Mouse (Mus musculus): ENCODE results near the gene D16Ertd472e. TPM values are rescaled to one million over a fixed set of nuclear protein-coding genes. Genes with fewer than 3 reads are reported as not detected.

D16Ertd472e gene
- total RNA-seq, 2 experiments from 2014 or later: 2.5 to 3.2 TPM

DNA sequence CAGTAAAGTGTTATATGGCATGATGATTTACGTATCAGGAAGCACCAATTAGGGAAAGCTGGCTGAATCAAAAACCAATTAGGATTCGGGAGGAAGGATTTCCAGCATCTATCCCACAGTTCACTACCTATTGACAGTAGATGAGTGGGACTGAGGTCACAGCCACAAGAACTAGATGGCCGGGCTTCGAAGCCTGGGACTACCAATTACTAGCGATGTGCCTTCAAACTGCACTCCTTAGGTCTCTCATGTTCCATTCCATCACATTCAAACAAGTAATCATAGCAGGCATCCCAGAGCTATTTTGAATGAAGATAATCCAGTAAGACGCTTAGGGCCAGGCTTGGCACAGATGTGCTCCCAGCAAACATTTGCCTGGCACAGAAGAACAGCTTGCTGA, 2.3 kb downstream of the D16Ertd472e start:
- intact Hi-C loops (cut with DNase I): no loop called here
- no peak for DNase-seq

GRCm38 (mm10) chr16:78573016-78573415, 3.5 kb downstream of the D16Ertd472e start:
- intact Hi-C loops (cut with DNase I): no loop called here
- DNase-seq: no peak

- intact Hi-C loops (cut with DNase I): no loop called here
Observed at GRCm38 (mm10) chr16:78564110-78564821, 12.2 kb downstream of the D16Ertd472e start.

DNA sequence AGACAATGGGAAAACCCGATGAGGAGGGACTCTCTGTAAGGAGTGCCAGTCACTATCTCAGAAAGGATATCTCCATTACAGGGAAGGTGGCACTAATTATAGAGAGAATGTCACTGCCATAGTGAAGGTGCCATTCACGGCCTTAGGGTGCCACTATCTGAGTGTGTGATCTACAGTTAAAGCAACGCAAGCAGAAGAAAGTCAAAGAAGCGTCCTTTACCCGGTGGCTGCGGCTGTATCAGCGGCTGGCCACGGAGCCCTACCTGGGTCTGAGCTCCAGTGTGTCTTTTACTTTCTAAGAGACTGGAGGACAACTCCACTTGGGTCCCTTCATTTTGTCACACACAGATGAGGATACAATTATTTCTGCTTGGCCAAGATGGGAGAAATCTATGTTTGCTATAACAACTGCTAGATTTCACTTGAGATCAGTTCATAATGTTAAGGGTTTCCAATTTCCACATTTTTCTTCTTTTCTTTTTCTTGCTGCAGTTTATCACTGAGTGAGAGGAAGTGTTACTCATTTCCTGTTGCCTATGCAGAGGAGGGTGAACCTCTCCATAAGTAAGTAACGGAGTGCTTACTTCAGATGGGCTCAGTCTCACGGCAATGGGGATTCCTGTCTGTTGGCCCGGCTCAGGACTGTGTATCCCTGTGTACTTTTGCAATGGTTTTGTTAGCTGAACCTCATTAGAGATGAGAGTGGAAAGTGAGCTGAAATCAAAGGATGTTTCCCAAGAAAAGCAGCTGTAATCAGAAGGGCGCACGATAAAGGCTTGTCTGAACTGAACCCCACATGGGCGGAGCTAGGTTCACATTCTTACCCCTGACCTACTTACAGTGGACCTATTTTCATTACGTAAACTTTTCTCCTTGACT, 13.2 kb downstream of the D16Ertd472e start:
- DNase-seq: no peak
- intact Hi-C loops (cut with DNase I): no loop called here

More at GRCm38 (mm10) chr16:78564110-78564821, 12.2 kb downstream of the D16Ertd472e start:
- no peak for DNase-seq

- no peak for DNase-seq
- intact Hi-C loops (cut with DNase I): no loop called here
Observed at GRCm38 (mm10) chr16:78560627-78561026, 15.9 kb downstream of the D16Ertd472e start.

DNA sequence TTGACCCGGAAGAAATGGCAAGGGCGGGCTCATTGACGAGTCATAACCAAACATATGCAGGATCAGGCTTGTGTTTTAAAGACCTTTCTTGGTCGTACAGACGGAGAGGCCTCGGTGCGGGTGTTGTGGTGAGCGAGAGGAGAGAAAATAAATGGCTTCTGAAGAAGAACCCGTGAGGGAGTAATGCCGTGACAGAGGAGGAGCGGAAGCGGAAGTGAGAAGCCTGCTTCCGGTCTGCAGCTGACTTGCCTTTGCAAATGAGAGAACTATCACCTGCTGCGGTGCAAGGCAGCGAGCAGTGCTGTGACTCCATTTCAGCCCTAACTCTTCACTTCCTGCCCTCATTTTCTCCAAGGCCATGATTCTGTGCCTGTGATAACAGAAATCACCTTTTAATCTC, 16.4 kb downstream of the D16Ertd472e start:
- DNase-seq: no peak
- intact Hi-C loops (cut with DNase I): no loop called here

DNA sequence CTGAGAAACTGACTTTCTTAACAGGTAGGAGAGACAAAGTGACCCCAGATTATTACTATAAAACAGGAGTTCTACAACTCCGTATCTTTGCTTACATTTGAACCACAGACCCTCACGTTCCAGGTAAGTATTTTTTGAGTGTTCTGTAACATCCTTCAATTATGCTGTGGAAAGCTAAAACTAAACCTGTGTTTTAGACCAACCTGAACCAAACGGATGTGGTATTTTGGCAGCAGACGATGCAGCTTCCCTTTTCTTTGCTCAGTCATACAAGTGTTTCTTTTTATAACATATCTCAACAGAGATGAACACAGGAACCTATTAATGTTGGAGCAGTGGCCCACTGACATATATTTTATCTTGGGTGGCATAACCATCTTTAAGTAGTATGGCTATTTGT, 18.9 kb downstream of the D16Ertd472e start:
- intact Hi-C loops (cut with DNase I): no loop called here
- no peak for DNase-seq

DNA sequence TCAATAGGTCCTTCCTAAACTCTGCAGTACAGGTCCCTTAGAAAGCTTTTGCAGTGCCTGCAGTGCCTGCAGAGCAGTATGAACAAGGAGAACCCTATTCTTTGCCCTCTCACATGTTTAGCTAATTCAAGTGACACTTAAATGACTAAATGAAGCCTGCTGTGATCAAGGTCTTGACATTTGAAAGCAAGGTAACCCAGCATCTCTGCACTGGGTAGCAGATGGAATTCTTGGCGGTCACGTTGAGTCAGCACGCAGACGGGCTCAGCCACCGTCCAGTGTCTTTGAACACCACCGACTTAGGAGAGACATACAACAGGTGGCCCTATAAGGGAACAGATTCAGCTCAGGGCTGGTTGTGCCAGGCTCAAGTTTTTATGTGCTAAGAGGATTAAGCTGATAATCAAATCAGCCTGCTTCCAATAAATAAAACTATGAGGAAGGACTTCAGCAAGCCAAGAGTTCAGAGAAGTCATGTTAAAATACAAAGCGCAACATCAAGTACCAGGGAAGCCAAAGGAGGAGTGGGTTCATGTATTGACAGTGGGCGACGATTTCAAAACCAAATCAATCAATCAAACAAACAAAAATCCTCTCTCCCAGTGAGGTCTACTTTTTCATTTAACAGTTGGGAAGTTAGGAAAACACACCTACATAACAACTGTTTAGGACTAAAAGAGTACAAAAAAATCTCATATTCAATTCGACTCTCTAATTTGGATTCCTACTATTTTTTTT, 21.4 kb downstream of the D16Ertd472e start:
- intact Hi-C loops (cut with DNase I): no loop called here
- no peak for DNase-seq

DNA sequence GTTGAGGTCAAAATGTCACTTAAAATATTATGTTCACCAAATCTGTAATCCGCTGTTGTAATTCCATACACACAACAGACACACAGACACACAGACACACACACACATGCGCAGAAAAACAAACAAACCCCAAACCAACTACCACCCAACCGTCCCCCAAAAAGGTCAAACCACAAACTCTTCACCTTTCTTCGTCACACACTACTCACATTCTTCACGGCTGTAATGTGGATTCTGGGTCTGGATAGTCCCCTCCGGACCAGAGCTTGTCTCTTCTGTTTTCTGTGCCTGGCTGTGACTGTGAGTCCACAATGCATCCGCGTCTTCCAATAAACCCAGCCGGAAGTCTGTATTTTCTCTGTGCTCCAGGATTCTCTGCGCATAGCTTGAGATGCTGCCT, 29.1 kb downstream of the D16Ertd472e start:
- intact Hi-C loops (cut with DNase I): no loop called here
- no peak for DNase-seq

- intact Hi-C loops (cut with DNase I): no loop called here
- DNase-seq: no peak
Observed at GRCm38 (mm10) chr16:78546529-78546928, 30.0 kb downstream of the D16Ertd472e start.

GRCm38 (mm10) chr16:78540376-78541246, 35.9 kb downstream of the D16Ertd472e start:
- intact Hi-C loops (cut with DNase I): no loop called here
- DNase-seq: no peak

GRCm38 (mm10) chr16:78537798-78538422, 38.6 kb downstream of the D16Ertd472e start:
- intact Hi-C loops (cut with DNase I): no loop called here

DNA sequence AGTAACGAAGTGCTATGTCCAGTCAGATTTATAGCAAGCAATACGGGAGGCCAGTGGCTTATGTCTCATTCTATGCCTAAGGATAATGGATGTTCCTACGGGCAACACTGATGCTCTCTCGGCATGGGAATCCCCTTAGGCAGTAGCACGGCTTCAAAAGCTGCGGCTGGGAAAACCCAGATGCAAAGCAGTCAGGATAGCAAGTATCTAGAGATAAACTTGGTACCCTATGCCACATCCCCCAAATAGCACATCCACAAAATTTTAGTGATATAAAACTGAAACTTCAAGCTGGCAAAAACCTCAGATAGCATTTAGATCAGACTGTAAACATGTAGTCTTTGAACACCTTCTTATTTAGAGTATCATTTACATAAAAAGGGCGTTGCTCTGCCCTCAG, 39.2 kb downstream of the D16Ertd472e start:
- intact Hi-C loops (cut with DNase I): no loop called here
- no peak for DNase-seq

More at GRCm38 (mm10) chr16:78537798-78538422, 38.6 kb downstream of the D16Ertd472e start:
- DNase-seq: no peak

DNA sequence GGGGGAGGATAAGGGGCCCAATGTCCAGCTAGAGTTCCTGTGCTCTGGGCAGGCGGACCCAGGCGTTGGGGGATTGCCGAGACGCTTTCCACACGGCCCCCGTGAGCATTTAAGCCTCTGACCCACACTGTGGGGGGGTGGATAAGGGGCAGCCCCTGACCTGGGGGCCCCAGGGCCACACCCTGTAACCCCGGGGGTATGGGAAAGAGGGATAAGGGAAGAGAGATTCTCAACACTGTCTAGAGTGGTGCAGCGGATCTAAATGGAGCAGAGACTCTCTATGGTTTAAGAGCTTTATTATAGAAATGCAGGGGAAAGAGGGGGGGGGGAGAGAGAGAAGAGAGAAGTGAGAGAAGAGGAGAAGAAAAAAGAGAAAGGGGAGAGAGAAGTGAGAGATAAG, 42.0 kb downstream of the D16Ertd472e start:
- intact Hi-C loops (cut with DNase I): no loop called here
- DNase-seq: no peak

DNA sequence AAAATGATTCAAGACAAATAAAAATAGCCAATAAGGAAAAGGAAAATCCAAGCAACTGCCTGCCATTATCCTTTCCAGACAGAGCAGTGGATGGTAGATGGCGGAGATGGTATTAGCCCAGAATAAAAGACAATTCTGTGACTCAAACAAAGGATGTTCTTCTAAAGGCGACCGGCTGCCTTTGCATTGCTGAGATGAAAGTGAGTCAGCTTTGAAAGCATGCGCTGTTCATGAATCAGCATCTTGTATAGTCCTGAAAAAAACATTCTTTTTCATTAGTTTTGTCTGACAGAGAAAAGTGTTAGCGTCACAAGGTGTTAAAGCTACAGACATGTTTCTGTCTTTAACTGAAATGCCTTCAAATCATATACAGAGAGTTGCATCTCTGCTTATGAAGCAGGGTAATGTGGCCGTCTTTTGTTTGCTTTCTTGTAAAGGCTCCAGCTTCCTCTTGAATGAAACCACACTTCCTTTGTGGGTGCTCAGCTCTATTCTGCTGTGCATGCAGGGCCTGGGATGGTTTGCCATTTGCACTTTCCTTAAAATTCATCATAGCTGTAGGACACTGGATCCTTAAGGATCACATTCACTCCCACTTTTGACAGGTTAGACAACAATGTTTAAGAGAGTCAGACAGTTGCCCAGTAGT, 44.4 kb downstream of the D16Ertd472e start:
- DNase-seq: no peak

DNA sequence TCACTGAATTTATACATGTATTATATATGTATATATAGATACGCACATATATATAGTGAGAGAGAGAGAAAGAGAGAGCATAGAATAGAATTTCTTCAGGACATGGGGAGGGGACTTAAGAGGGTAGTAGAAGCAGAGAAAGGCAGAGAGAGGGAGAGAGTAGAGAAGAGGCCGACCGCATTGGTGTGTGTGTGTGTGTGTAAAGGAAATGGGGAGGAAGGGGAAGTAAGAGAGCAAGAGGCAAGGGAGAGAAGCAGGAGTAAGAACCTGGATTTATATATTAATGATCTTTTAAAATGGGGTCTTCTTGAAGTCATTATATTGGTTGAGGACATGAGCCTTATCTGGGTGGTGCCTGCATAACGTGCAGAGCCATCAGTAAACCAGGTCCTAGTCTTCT, 53.5 kb downstream of the D16Ertd472e start:
- intact Hi-C loops (cut with DNase I): no loop called here
- no peak for DNase-seq

More for the DNA sequence above, 44.4 kb downstream of the D16Ertd472e start:
- intact Hi-C loops (cut with DNase I): no loop called here

GRCm38 (mm10) chr16:78518697-78519096, 57.8 kb downstream of the D16Ertd472e start:
- no peak for DNase-seq
- intact Hi-C loops (cut with DNase I): no loop called here

- intact Hi-C loops (cut with DNase I): no loop called here
- DNase-seq: no peak
Observed at GRCm38 (mm10) chr16:78517171-78517570, 59.3 kb downstream of the D16Ertd472e start.

DNA sequence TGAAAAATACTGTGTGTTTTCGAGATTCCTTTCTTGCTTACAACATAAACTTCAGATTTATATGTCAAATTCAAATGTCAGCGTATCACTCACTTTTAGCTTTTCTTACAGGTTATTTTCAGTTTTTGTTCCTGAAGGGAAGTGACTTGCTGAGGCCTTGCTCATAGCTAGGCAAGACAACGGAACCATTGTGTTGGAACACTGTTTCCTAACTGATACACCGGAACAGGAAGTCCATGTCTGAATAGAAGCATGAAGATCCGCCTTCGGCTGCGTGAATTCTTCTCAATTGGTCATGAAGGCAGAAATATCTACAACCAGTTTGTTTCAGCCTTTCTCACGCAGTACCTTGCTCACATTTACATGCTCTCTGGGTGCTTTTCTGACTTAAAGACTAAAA, 65.0 kb downstream of the D16Ertd472e start:
- intact Hi-C loops (cut with DNase I): no loop called here

More for the DNA sequence above, 65.0 kb downstream of the D16Ertd472e start:
- DNase-seq: no peak

All from gastrocnemius, postnatal 36 days (tissue).